Mouse (Mus musculus): ENCODE results near the gene Slc25a22. TPM values are rescaled to one million over a fixed set of nuclear protein-coding genes. Genes with fewer than 3 reads are reported as not detected.
A peak's percentile ranks its signal among the peaks of the same experiment; 100 is the strongest.

Slc25a22 gene
- polyA plus RNA-seq, 1 experiment from 2014 or later = 121 TPM

- Histone ChIP-seq H3K4me2 (ENCODE audit: low read length) (peak overlapping the region; percentile 66), H3K4me3 (ENCODE audit: low read depth, low read length) (peak overlapping the region; percentile 56), H3K27ac (ENCODE audit: low read length) (peak overlapping the region; percentile 82), H3K27me3 (ENCODE audit: control insufficient read depth, insufficient read depth, low read depth, low read length) (peaks cover 32% of the 10 kb centered on the region), H3K4me1 (ENCODE audit: control insufficient read depth, insufficient read depth, low read length) (peaks cover 37% of the 10 kb centered on the region), H3K36me3 (ENCODE audit: control insufficient read depth, insufficient read depth, low read length) (peaks cover 11% of the 10 kb centered on the region), H3K9ac (ENCODE audit: low read depth, low read length) (peak overlapping the region; percentile 86), H3K9me3 (replicated peaks; ENCODE audit: control insufficient read depth, low read length, poor library complexity, severe bottlenecking) (no peaks in the 10 kb centered on the region)
- ATAC-seq = peak; percentile 74
- 18% methylated on average over 8 of the region's 8 CpGs for WGBS
Measured at GRCm38 (mm10) chr7:141468522-141469211, 31.0 kb upstream of the Slc25a22 start.

DNA sequence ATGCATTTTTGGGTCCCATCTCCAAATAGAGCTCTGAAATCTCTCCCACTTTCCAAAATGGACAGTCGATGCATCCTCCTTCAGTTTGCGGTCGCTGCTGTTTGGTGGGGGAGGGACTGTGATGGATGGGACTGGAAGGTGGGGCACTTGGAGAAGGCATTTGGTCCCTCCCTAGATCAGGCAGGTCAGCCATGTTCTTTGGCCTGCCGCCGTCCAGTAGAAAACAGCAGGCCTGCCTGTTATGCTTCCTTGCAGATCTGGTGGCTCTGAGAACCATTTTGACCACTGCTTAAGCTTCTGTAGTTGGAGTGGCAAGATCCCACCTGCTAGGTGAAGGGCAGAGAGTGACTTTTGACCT lies 30.5 kb upstream of the Slc25a22 start:
- no peak for ATAC-seq
- 22% methylated on average over 5 of the region's 5 CpGs for WGBS

DNA sequence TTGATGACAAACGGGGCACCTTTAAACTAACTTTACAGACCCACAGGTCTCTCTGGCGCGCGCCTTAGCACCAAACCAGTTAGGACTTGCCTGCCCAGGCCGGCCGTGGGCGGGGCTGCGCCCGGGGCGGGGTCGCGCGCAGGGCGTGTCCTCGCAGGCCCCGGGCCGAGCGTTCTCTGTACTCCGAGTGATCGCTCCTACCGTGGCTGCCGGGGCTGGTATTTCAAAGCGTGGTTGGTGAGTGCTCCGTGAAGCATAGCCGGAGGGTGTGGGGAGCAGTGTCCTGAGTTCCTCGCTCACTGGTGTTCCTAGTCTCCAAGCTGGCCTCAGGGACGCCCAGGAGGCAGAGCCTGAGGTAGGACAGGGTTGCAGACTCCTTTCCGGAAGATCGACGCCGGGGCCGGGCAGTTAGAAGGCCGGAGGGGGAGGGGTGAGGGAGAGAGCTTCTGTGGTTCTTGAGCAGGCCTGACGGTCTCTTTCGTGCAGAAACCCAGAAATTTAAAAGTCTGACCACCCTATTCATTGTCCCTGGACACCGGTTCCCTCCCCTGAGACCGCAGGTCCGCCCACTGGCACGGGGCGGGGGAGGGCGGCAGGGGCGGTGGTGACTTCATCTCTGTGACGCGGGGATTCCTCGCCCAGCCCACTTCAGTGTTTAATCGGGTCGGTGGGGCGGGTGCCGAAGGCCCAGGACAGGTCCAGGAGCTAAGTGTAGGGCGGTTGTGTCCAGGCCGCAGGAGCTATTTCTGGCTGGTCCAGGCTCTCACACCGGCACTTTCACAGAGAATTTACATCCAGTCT lies 29.7 kb upstream of the Slc25a22 start, which contains the start of gene Cd151:
Cd151 (plus strand) TSS at position 163 of the 801 bp plus-strand sequence.
- Histone ChIP-seq H3K4me1 (ENCODE audit: control insufficient read depth, insufficient read depth, low read length) (peaks cover 33% of the 10 kb centered on the region), H3K4me3 (ENCODE audit: low read depth, low read length) (peak within 1 kb of the TSS; percentile 56), H3K4me2 (ENCODE audit: low read length) (peak within 1 kb of the TSS; percentile 66), H3K36me3 (ENCODE audit: control insufficient read depth, insufficient read depth, low read length) (peaks cover 8% of the 10 kb centered on the region), H3K9me3 (replicated peaks; ENCODE audit: control insufficient read depth, low read length, poor library complexity, severe bottlenecking) (no peaks in the 10 kb centered on the region), H3K27me3 (ENCODE audit: control insufficient read depth, insufficient read depth, low read depth, low read length) (peaks cover 45% of the 10 kb centered on the region), H3K9ac (ENCODE audit: low read depth, low read length) (peak within 1 kb of the TSS; percentile 86), H3K27ac (ENCODE audit: low read length) (peak within 1 kb of the TSS; percentile 82)
- under 1% methylated on average over 52 of the region's 52 CpGs for WGBS
- ATAC-seq = peak; percentile 56

More for the DNA sequence above, 30.5 kb upstream of the Slc25a22 start:
- H3K36me3 ChIP-seq (ENCODE audit: control insufficient read depth, insufficient read depth, low read length) = peaks cover 11% of the 10 kb centered on the region
- peak overlapping the region; percentile 56 for H3K4me3 ChIP-seq (ENCODE audit: low read depth, low read length)
- peaks cover 33% of the 10 kb centered on the region for H3K4me1 ChIP-seq (ENCODE audit: control insufficient read depth, insufficient read depth, low read length)
- H3K27me3 ChIP-seq (ENCODE audit: control insufficient read depth, insufficient read depth, low read depth, low read length) = peaks cover 38% of the 10 kb centered on the region
- H3K4me2 ChIP-seq (ENCODE audit: low read length) = peak overlapping the region; percentile 66
- no peaks in the 10 kb centered on the region for H3K9me3 ChIP-seq (replicated peaks; ENCODE audit: control insufficient read depth, low read length, poor library complexity, severe bottlenecking)
- peak overlapping the region; percentile 82 for H3K27ac ChIP-seq (ENCODE audit: low read length)
- peak overlapping the region; percentile 86 for H3K9ac ChIP-seq (ENCODE audit: low read depth, low read length)

DNA sequence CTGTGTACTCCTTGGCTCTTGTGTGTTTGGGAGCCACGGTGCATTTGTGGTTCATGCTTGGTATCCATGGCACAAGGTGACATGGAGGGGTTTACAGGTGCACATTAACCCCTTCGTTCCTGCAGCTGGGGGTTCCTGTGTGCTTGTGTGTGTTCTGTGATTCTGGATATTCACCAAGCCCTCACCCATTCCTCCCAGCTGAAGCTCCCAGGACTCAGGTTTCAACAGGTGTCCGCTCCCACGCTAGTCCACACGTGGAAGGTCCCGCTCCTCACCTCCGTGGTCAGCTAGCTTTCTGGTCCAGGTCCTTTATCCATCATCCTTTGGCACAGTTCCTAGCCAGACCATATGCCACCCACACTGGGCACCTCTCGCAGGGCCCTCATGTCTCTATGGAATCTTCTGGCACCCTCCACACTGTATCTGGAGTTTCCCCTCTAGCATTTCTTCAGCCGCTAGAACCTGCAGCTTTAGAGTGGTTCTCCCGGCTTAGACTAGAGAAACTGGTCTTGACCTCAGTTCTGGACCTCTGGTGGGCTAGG lies 29.0 kb upstream of the Slc25a22 start:
- Histone ChIP-seq H3K4me2 (ENCODE audit: low read length) (peak overlapping the region; percentile 66), H3K27me3 (ENCODE audit: control insufficient read depth, insufficient read depth, low read depth, low read length) (peaks cover 52% of the 10 kb centered on the region), H3K27ac (ENCODE audit: low read length) (0 out of 2 replicates have a peak overlapping the region, but pooled peaks have one; percentile 10), H3K4me1 (ENCODE audit: control insufficient read depth, insufficient read depth, low read length) (peaks cover 39% of the 10 kb centered on the region), H3K9ac (ENCODE audit: low read depth, low read length) (peak overlapping the region; percentile 86; the same call in 1 of the 2 replicates), H3K4me3 (ENCODE audit: low read depth, low read length) (peak overlapping the region; percentile 56), H3K36me3 (ENCODE audit: control insufficient read depth, insufficient read depth, low read length) (peaks cover 4% of the 10 kb centered on the region; the same call in 1 of the 2 replicates), H3K9me3 (replicated peaks; ENCODE audit: control insufficient read depth, low read length, poor library complexity, severe bottlenecking) (no peaks in the 10 kb centered on the region)
- 68% methylated on average over 10 of the region's 10 CpGs for WGBS
- no peak for ATAC-seq

DNA sequence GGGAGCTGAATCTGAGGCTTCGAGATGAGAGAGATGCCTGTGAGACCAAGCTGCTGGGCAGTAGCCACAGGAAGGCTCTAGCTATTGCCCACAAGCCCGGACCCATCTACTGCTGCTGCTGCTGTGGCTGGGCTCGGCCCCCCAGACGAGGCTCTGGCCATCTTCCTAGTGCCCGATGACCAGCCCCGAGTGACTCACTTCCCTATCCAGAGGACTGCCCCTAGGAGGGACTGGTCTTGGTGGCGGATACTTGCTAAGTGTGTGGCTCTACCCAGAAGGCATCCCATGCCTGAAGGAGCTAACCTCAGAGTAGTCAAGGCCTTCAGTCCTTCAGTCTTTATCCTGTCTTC lies 28.3 kb upstream of the Slc25a22 start:
- WGBS = 80% methylated on average over 7 of the region's 7 CpGs
- no peak for ATAC-seq
- Histone ChIP-seq H3K9ac (ENCODE audit: low read depth, low read length) (no peak overlapping the region), H3K27me3 (ENCODE audit: control insufficient read depth, insufficient read depth, low read depth, low read length) (peaks cover 59% of the 10 kb centered on the region), H3K4me3 (ENCODE audit: low read depth, low read length) (no peak overlapping the region), H3K27ac (ENCODE audit: low read length) (no peak overlapping the region), H3K4me2 (ENCODE audit: low read length) (no peak overlapping the region), H3K36me3 (ENCODE audit: control insufficient read depth, insufficient read depth, low read length) (peaks cover 4% of the 10 kb centered on the region; the same call in 1 of the 2 replicates), H3K4me1 (ENCODE audit: control insufficient read depth, insufficient read depth, low read length) (peaks cover 42% of the 10 kb centered on the region), H3K9me3 (replicated peaks; ENCODE audit: control insufficient read depth, low read length, poor library complexity, severe bottlenecking) (no peaks in the 10 kb centered on the region)

- peaks cover 42% of the 10 kb centered on the region for H3K4me1 ChIP-seq (ENCODE audit: control insufficient read depth, insufficient read depth, low read length)
- no peak overlapping the region for H3K9ac ChIP-seq (ENCODE audit: low read depth, low read length)
Measured at GRCm38 (mm10) chr7:141465388-141466044, 27.8 kb upstream of the Slc25a22 start.

DNA sequence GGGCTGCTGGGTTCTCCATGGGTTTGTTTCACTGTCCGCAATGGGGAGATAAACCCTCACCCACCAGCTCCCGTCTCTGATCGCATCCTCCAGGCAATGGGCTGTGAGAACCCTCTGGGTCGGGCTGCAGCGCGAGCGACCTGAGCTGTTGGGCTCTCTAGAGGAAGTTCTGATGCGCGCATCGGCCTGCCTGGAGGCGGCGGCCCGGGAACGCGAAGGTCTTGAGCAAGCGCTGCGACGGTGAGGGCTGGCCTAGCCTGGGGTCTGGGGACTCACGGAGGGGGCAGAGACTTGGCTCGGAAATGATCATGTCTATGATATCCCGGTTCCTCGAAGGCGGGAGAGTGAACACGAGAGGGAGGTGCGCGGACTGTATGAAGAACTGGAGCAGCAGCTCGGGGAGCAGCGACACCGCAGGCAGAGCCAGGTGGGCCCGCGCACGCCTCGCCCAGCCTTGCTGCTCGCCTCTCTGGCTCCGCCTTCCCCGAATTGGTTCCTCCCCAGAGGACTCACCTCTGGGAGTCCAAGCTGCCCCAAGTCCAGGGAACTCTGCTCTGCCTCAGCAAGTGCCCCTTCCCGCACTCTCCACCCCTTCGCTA lies 27.0 kb upstream of the Slc25a22 start:
- Histone ChIP-seq H3K27ac (ENCODE audit: low read length) (no peak overlapping the region), H3K4me3 (ENCODE audit: low read depth, low read length) (peak overlapping the region; percentile 23), H3K9ac (ENCODE audit: low read depth, low read length) (peak overlapping the region; percentile 35; the same call in 1 of the 2 replicates), H3K9me3 (replicated peaks; ENCODE audit: control insufficient read depth, low read length, poor library complexity, severe bottlenecking) (no peaks in the 10 kb centered on the region), H3K4me2 (ENCODE audit: low read length) (peak overlapping the region; percentile 39), H3K27me3 (ENCODE audit: control insufficient read depth, insufficient read depth, low read depth, low read length) (peaks cover 70% of the 10 kb centered on the region), H3K4me1 (ENCODE audit: control insufficient read depth, insufficient read depth, low read length) (peaks cover 36% of the 10 kb centered on the region), H3K36me3 (ENCODE audit: control insufficient read depth, insufficient read depth, low read length) (no peaks in the 10 kb centered on the region)
- 3% methylated on average over 34 of the region's 38 CpGs for WGBS
- ATAC-seq = no peak

More at GRCm38 (mm10) chr7:141465388-141466044, 27.8 kb upstream of the Slc25a22 start:
- Histone ChIP-seq H3K27me3 (ENCODE audit: control insufficient read depth, insufficient read depth, low read depth, low read length) (peaks cover 64% of the 10 kb centered on the region), H3K4me2 (ENCODE audit: low read length) (no peak overlapping the region; the same call in 1 of the 2 replicates), H3K36me3 (ENCODE audit: control insufficient read depth, insufficient read depth, low read length) (peaks cover 4% of the 10 kb centered on the region; the same call in 1 of the 2 replicates), H3K9me3 (replicated peaks; ENCODE audit: control insufficient read depth, low read length, poor library complexity, severe bottlenecking) (no peaks in the 10 kb centered on the region), H3K27ac (ENCODE audit: low read length) (no peak overlapping the region), H3K4me3 (ENCODE audit: low read depth, low read length) (no peak overlapping the region)
- no peak for ATAC-seq
- WGBS = 48% methylated on average over 8 of the region's 10 CpGs

DNA sequence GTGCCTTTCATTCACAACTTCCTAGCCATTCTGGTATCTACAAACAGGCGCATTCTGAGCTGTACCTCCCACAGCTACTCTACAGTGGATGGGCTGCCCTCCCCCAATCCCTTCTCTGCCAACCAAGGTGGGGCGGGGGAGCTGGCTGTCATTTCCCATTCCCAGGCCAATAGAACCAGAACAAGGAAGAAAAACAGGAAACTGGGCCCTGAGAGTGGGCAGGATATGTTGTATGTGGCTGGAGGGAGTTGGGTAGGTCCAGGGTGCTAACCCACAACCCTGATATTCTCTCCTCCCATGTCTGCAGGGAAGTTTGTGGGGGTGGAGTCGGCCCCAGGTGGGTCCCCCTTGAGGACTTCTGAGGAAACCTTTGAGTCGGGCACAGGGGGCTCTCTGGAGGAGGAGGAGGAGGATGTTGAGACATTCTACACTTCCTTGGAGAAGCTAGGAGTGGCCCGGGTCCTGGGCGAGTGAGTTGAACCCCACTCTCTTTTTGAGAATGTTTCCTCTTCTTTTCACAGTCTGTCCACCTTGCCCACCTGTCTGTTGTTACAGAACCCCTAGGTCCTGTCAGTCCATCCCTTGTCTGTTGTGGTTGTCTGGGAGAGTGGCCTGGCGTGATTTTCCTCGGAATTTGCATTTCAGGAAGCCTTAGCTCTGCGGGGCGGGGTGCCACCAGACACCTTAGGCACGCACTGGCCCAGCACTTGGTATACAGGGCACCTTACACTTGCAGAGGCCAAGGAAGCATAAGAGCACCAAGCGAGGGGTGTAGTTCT lies 26.3 kb upstream of the Slc25a22 start:
- H3K4me2 ChIP-seq (ENCODE audit: low read length) = peak overlapping the region; percentile 39
- H3K4me3 ChIP-seq (ENCODE audit: low read depth, low read length) = no peak overlapping the region
- ATAC-seq = no peak
- H3K27ac ChIP-seq (ENCODE audit: low read length) = no peak overlapping the region
- no peak overlapping the region for H3K9ac ChIP-seq (ENCODE audit: low read depth, low read length)
- peaks cover 30% of the 10 kb centered on the region for H3K4me1 ChIP-seq (ENCODE audit: control insufficient read depth, insufficient read depth, low read length)
- no peaks in the 10 kb centered on the region for H3K9me3 ChIP-seq (replicated peaks; ENCODE audit: control insufficient read depth, low read length, poor library complexity, severe bottlenecking)
- 19% methylated on average over 12 of the region's 12 CpGs for WGBS
- peaks cover 70% of the 10 kb centered on the region for H3K27me3 ChIP-seq (ENCODE audit: control insufficient read depth, insufficient read depth, low read depth, low read length)
- no peaks in the 10 kb centered on the region for H3K36me3 ChIP-seq (ENCODE audit: control insufficient read depth, insufficient read depth, low read length)

Measured in midbrain, embryonic 16.5 days (tissue).